Mouse (Mus musculus) forebrain, embryonic 15.5 days (tissue): Measurements from ENCODE around the gene Ccdc183. TPM values are rescaled to one million over a fixed set of nuclear protein-coding genes. Genes with fewer than 3 reads are reported as not detected.

ENCODE experiments used
- ATAC-seq: fragments of 200-750 bp; cut with Nextera tagmentation; replicated peaks from 2 replicates; pipeline ENCODE4 v1.8.0; 2017; ENCODE audit warnings: mild to moderate bottlenecking, moderate TSS enrichment, moderate library complexity
- H3K27ac ChIP-seq: fragments of 300-500 bp; sonication (generic); replicated peaks from 2 replicates; pipeline ENCODE4 v1.5.1; 2015; ENCODE audit warnings: mild to moderate bottlenecking, inconsistent platforms
- H3K27me3 ChIP-seq: fragments of 300-500 bp; sonication (generic); 2 replicates; pipeline ENCODE4 v1.6.1; 2015; ENCODE audit warnings: inconsistent platforms
- H3K36me3 ChIP-seq: fragments of 300-500 bp; sonication (generic); 2 replicates; pipeline ENCODE4 v1.6.1; 2015; ENCODE audit warnings: mild to moderate bottlenecking, inconsistent platforms
- H3K4me1 ChIP-seq: fragments of 300-500 bp; sonication (generic); 2 replicates; pipeline ENCODE4 v1.6.1; 2015; ENCODE audit warnings: inconsistent platforms
- H3K4me2 ChIP-seq: fragments of 300-500 bp; sonication (generic); replicated peaks from 2 replicates; pipeline ENCODE4 v1.6.1; 2015; ENCODE audit warnings: mild to moderate bottlenecking, inconsistent platforms
- H3K4me3 ChIP-seq: fragments of 300-500 bp; sonication (generic); 2 replicates; pipeline ENCODE4 v1.5.1; 2015; ENCODE audit warnings: mild to moderate bottlenecking, inconsistent platforms
- H3K9ac ChIP-seq: fragments of 300-500 bp; sonication (generic); replicated peaks from 2 replicates; pipeline ENCODE4 v1.6.1; 2015; ENCODE audit warnings: mild to moderate bottlenecking, inconsistent platforms
- H3K9me3 ChIP-seq: fragments of 300-500 bp; sonication (generic); 2 replicates; pipeline ENCODE4 v1.6.1; 2016; ENCODE audit warnings: inconsistent platforms
- WGBS: fragments of 180-500 bp; shearing (Covaris S2); methylation state at CpG from one replicate; pipeline ENCODE4 v1.1.7; 2015; ENCODE audit warnings: mixed read lengths; 5-methylcytosine and 5-hydroxymethylcytosine counted together
- polyA plus RNA-seq: library from polyadenylated mRNA; unstranded; fragments of >200 nt; fragmentation: Nextera tagmentation; extraction: Ambion mirVana; gene quantifications from 2 replicates; pipeline ENCODE4 v1.2.1, GENCODE M21; 2015

Ccdc183 gene
- polyA plus RNA-seq, 1 experiment from 2014 or later: 0.14 TPM

GRCm38 (mm10) chr2:25574579-25575431 is 42.7 kb downstream of the Ccdc183 start, which contains the start of the genes Mamdc4 and Phpt1:
Gene Mamdc4 (minus strand): TSS chr2:25574845.
Gene Phpt1 (minus strand): TSS chr2:25575224.
- peak within 1 kb of the TSS; percentile 57 for H3K4me3 ChIP-seq
- H3K9me3 ChIP-seq: no peaks in the 10 kb centered on the region
- H3K27me3 ChIP-seq: peaks cover 43% of the 10 kb centered on the region
- peak within 1 kb of the TSS; percentile 81 for H3K4me2 ChIP-seq
- H3K36me3 ChIP-seq: peaks cover under 1% of the 10 kb centered on the region; the same call in 1 of the 2 replicates
- peaks cover 54% of the 10 kb centered on the region for H3K4me1 ChIP-seq
- peak within 1 kb of the TSS; percentile 95 for H3K27ac ChIP-seq
- peak; percentile 99 for ATAC-seq
- H3K9ac ChIP-seq: peak within 1 kb of the TSS; percentile 56
- WGBS: 0% methylated on average over 44 of the region's 45 CpGs

GRCm38 (mm10) chr2:25574136-25574535 is 43.3 kb downstream of the Ccdc183 start:
- Histone ChIP-seq H3K27me3 (peaks cover 36% of the 10 kb centered on the region), H3K36me3 (peaks cover 7% of the 10 kb centered on the region; the same call in 1 of the 2 replicates), H3K4me1 (peaks cover 48% of the 10 kb centered on the region), H3K4me2 (peak overlapping the region; percentile 81), H3K27ac (peak overlapping the region; percentile 95), H3K9ac (peak overlapping the region; percentile 55), H3K9me3 (no peaks in the 10 kb centered on the region), H3K4me3 (peak overlapping the region; percentile 57)
- WGBS: 18% methylated on average over 11 of the region's 11 CpGs
- peak; percentile 1; the same call in 1 of the 2 replicates for ATAC-seq

GRCm38 (mm10) chr2:25573068-25573467 is 44.4 kb downstream of the Ccdc183 start:
- peaks cover 38% of the 10 kb centered on the region for H3K4me1 ChIP-seq
- no peak overlapping the region for H3K4me2 ChIP-seq
- H3K27ac ChIP-seq: no peak overlapping the region
- peaks cover 7% of the 10 kb centered on the region; the same call in 1 of the 2 replicates for H3K36me3 ChIP-seq
- no peaks in the 10 kb centered on the region for H3K9me3 ChIP-seq
- H3K9ac ChIP-seq: no peak overlapping the region
- H3K27me3 ChIP-seq: peaks cover 25% of the 10 kb centered on the region
- no peak for ATAC-seq
- WGBS: 93% methylated on average over 2 of the region's 2 CpGs
- H3K4me3 ChIP-seq: no peak overlapping the region

- no peak overlapping the region for H3K27ac ChIP-seq
- H3K9me3 ChIP-seq: no peaks in the 10 kb centered on the region
- 95% methylated on average over 4 of the region's 4 CpGs for WGBS
- no peak overlapping the region for H3K4me2 ChIP-seq
- H3K27me3 ChIP-seq: peaks cover 7% of the 10 kb centered on the region
- no peak overlapping the region for H3K9ac ChIP-seq
- H3K4me3 ChIP-seq: no peak overlapping the region
- ATAC-seq: no peak
- peaks cover 7% of the 10 kb centered on the region; the same call in 1 of the 2 replicates for H3K36me3 ChIP-seq
- peaks cover 26% of the 10 kb centered on the region for H3K4me1 ChIP-seq
These were observed 46.3 kb downstream of the Ccdc183 start for GRCm38 (mm10) chr2:25571221-25571620.

- ATAC-seq: no peak
- H3K9ac ChIP-seq: no peak overlapping the region
- H3K4me2 ChIP-seq: no peak overlapping the region
- no peaks in the 10 kb centered on the region for H3K27me3 ChIP-seq
- H3K4me1 ChIP-seq: peaks cover 17% of the 10 kb centered on the region
- H3K36me3 ChIP-seq: peaks cover 18% of the 10 kb centered on the region; the same call in 1 of the 2 replicates
- no peaks in the 10 kb centered on the region for H3K9me3 ChIP-seq
- H3K4me3 ChIP-seq: no peak overlapping the region
- 92% methylated on average over 3 of the region's 3 CpGs for WGBS
- no peak overlapping the region for H3K27ac ChIP-seq
These were observed 48.2 kb downstream of the Ccdc183 start for GRCm38 (mm10) chr2:25569323-25569722.

- WGBS: 92% methylated on average over 6 of the region's 6 CpGs
- no peak overlapping the region for H3K4me2 ChIP-seq
These were observed 48.9 kb downstream of the Ccdc183 start for GRCm38 (mm10) chr2:25568473-25569019.

GRCm38 (mm10) chr2:25566558-25566957 is 50.9 kb downstream of the Ccdc183 start:
- WGBS: 83% methylated on average over 6 of the region's 6 CpGs
- Histone ChIP-seq H3K9me3 (no peaks in the 10 kb centered on the region), H3K4me1 (no peaks in the 10 kb centered on the region), H3K36me3 (peaks cover 43% of the 10 kb centered on the region), H3K27me3 (no peaks in the 10 kb centered on the region), H3K9ac (no peak overlapping the region), H3K4me3 (no peak overlapping the region), H3K4me2 (no peak overlapping the region), H3K27ac (no peak overlapping the region)
- ATAC-seq: no peak

More at GRCm38 (mm10) chr2:25568473-25569019, 48.9 kb downstream of the Ccdc183 start:
- peaks cover 9% of the 10 kb centered on the region for H3K4me1 ChIP-seq
- H3K9ac ChIP-seq: no peak overlapping the region
- no peaks in the 10 kb centered on the region for H3K27me3 ChIP-seq
- H3K9me3 ChIP-seq: no peaks in the 10 kb centered on the region
- H3K36me3 ChIP-seq: peaks cover 24% of the 10 kb centered on the region
- H3K4me3 ChIP-seq: no peak overlapping the region
- no peak for ATAC-seq
- no peak overlapping the region for H3K27ac ChIP-seq

- Histone ChIP-seq H3K4me3 (no peak overlapping the region), H3K4me2 (no peak overlapping the region), H3K9ac (no peak overlapping the region), H3K9me3 (no peaks in the 10 kb centered on the region), H3K27ac (no peak overlapping the region), H3K36me3 (peaks cover 51% of the 10 kb centered on the region), H3K4me1 (no peaks in the 10 kb centered on the region), H3K27me3 (no peaks in the 10 kb centered on the region)
- WGBS: 84% methylated on average over 8 of the region's 8 CpGs
- no peak for ATAC-seq
These were observed 51.7 kb downstream of the Ccdc183 start for GRCm38 (mm10) chr2:25565741-25566140.

GRCm38 (mm10) chr2:25561946-25562345 is 55.5 kb downstream of the Ccdc183 start:
- Histone ChIP-seq H3K4me3 (no peak overlapping the region), H3K36me3 (peaks cover 52% of the 10 kb centered on the region), H3K27me3 (no peaks in the 10 kb centered on the region), H3K4me2 (no peak overlapping the region), H3K9me3 (no peaks in the 10 kb centered on the region), H3K27ac (no peak overlapping the region), H3K9ac (no peak overlapping the region), H3K4me1 (peaks cover 19% of the 10 kb centered on the region)
- ATAC-seq: no peak
- WGBS: 88% methylated on average over 9 of the region's 9 CpGs

- H3K4me1 ChIP-seq: peaks cover 25% of the 10 kb centered on the region
- H3K4me2 ChIP-seq: no peak overlapping the region
- no peak for ATAC-seq
- peaks cover 52% of the 10 kb centered on the region for H3K36me3 ChIP-seq
- no peak overlapping the region for H3K4me3 ChIP-seq
- no peaks in the 10 kb centered on the region for H3K27me3 ChIP-seq
- H3K27ac ChIP-seq: no peak overlapping the region
- H3K9ac ChIP-seq: no peak overlapping the region
- H3K9me3 ChIP-seq: no peaks in the 10 kb centered on the region
- WGBS: 92% methylated on average over 8 of the region's 8 CpGs
These were observed 56.9 kb downstream of the Ccdc183 start for GRCm38 (mm10) chr2:25560551-25560950.

- Histone ChIP-seq H3K36me3 (peaks cover 37% of the 10 kb centered on the region), H3K4me2 (peak overlapping the region; percentile 89), H3K4me3 (peak overlapping the region; percentile 68), H3K4me1 (peaks cover 25% of the 10 kb centered on the region), H3K27me3 (no peaks in the 10 kb centered on the region), H3K27ac (no peak overlapping the region), H3K9ac (peak overlapping the region; percentile 81), H3K9me3 (no peaks in the 10 kb centered on the region)
- WGBS: 63% methylated on average over 6 of the region's 6 CpGs
- no peak for ATAC-seq
These were observed 58.7 kb downstream of the Ccdc183 start for GRCm38 (mm10) chr2:25558774-25559173.
